Mouse (Mus musculus) liver, embryonic 11.5 days (tissue): ENCODE measurements around the gene Cyp3a13. TPM values are rescaled to one million over a fixed set of nuclear protein-coding genes. Genes with fewer than 3 reads are reported as not detected.
"Not testable (repeated sequence)": the region's sequence is repeated elsewhere in the genome, so short reads cannot be mapped to it uniquely, and the experiment has no call there.

Experiments
- ATAC-seq: fragments of 200-750 bp; cut with Nextera tagmentation; replicated peaks from 2 replicates; pipeline ENCODE4 v1.8.0; 2017; ENCODE audit warnings: moderate number of reproducible peaks, mild to moderate bottlenecking, moderate TSS enrichment, moderate library complexity; ENCODE audit not compliant: low FRiP score
- DNase-seq: peaks from one replicate; pipeline ENCODE4 v3.0.0-alpha.2; 2017; ENCODE audit warnings: low spot score
- H3K27ac ChIP-seq: fragments of 300-500 bp; sonication (generic); 2 replicates; pipeline ENCODE4 v1.5.1; 2014; ENCODE audit warnings: mild to moderate bottlenecking, low read depth, low read length, control low read depth
- H3K27me3 ChIP-seq: fragments of 300-500 bp; sonication (generic); replicated peaks from 2 replicates; pipeline ENCODE4 v1.6.1; 2014; ENCODE audit warnings: low read length, mixed read lengths; ENCODE audit not compliant: control insufficient read depth, insufficient read depth
- H3K36me3 ChIP-seq: fragments of 300-500 bp; sonication (generic); 2 replicates; pipeline ENCODE4 v1.6.1; 2014; ENCODE audit warnings: mild to moderate bottlenecking, low read length, moderate library complexity, mixed read lengths; ENCODE audit not compliant: control insufficient read depth, insufficient read depth
- H3K4me1 ChIP-seq: fragments of 300-500 bp; sonication (generic); replicated peaks from 2 replicates; pipeline ENCODE4 v1.6.1; 2014; ENCODE audit warnings: low read length, mixed read lengths; ENCODE audit not compliant: control insufficient read depth, insufficient read depth
- H3K4me2 ChIP-seq: fragments of 300-500 bp; sonication (generic); 2 replicates; pipeline ENCODE4 v1.6.1; 2014; ENCODE audit warnings: mild to moderate bottlenecking, control low read depth, moderate library complexity
- H3K4me3 ChIP-seq: fragments of 300-500 bp; sonication (generic); 2 replicates; pipeline ENCODE4 v1.5.1; 2014; ENCODE audit warnings: low read depth, low read length, control low read depth
- H3K9ac ChIP-seq: fragments of 300-500 bp; sonication (generic); 2 replicates; pipeline ENCODE4 v1.6.1; 2014; ENCODE audit warnings: low read depth, low read length, control low read depth
- H3K9me3 ChIP-seq: fragments of 300-500 bp; sonication (generic); 2 replicates; pipeline ENCODE4 v1.6.1; 2016; ENCODE audit warnings: low read length, inconsistent platforms, mixed read lengths; ENCODE audit not compliant: control insufficient read depth
- WGBS: fragments of 180-500 bp; shearing (Covaris S2); extraction: QIAGEN DNeasy Blood & Tissue Kit; methylation state at CpG from one replicate; pipeline ENCODE4 v1.1.7; 2014; 5-methylcytosine and 5-hydroxymethylcytosine counted together
- polyA plus RNA-seq: library from polyadenylated mRNA; unstranded; fragments of >200 nt; fragmentation: Nextera tagmentation; extraction: Ambion mirVana; gene quantifications from 2 replicates; pipeline ENCODE4 v1.2.1, GENCODE M21; 2014

Gene Cyp3a13
- polyA plus RNA-seq, 1 experiment from 2014 or later: 0.95 TPM

DNA sequence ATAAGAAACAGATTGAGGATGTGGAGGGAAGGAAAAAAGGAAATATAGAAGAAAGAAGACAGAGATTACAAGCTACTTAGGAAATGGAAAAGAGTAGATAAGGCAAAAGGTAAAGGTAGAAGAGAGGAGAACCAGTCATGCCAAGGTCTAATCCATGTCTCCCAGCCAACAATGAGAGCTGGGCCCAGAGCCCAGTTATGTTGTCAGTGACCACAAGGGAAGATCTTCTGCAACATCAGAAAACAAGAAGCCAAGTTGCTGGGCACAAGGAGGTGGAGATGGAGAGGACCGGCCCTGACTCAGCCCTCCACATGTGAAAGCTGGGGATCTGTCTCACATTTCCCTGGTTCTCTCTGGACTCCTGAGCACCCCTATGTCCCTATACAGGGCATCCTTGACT is 33.8 kb downstream of the Cyp3a13 start:
- no peak overlapping the region for H3K9ac ChIP-seq
- ATAC-seq: no peak
- no peak overlapping the region for H3K4me2 ChIP-seq
- DNase-seq: no peak
- H3K9me3 ChIP-seq: no peaks in the 10 kb centered on the region
- no peak overlapping the region for H3K4me3 ChIP-seq
- H3K27ac ChIP-seq: no peak overlapping the region
- H3K36me3 ChIP-seq: no peaks in the 10 kb centered on the region
- H3K4me1 ChIP-seq: no peaks in the 10 kb centered on the region
- H3K27me3 ChIP-seq: no peaks in the 10 kb centered on the region
- WGBS: 88% methylated on average over 1 of the region's 1 CpGs

DNA sequence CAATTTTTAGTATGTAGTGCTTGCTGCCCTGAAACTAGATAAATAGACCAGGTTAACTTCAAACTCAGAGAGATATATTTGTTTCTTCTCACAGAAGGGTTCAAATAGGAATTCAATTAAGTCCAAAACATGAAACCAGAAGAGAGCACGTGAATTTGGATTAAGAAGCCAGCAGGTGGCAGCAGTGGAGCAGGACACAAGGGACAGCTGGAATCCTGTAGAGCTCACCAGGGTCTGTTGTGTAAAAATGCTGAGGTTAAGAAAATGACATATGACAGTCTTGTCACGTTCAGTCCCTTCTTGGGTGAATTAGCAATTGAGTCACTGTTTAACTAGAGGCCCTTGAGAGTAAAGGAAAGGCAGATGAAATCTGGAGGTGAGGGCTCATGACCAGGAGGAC is 35.5 kb downstream of the Cyp3a13 start:
- ATAC-seq: no peak
- Histone ChIP-seq H3K4me1 (no peaks in the 10 kb centered on the region), H3K4me2 (no peak overlapping the region), H3K27ac (no peak overlapping the region), H3K4me3 (no peak overlapping the region), H3K9me3 (no peaks in the 10 kb centered on the region), H3K27me3 (no peaks in the 10 kb centered on the region), H3K36me3 (no peaks in the 10 kb centered on the region), H3K9ac (no peak overlapping the region)
- WGBS: 16% methylated on average over 2 of the region's 2 CpGs
- no peak for DNase-seq

DNA sequence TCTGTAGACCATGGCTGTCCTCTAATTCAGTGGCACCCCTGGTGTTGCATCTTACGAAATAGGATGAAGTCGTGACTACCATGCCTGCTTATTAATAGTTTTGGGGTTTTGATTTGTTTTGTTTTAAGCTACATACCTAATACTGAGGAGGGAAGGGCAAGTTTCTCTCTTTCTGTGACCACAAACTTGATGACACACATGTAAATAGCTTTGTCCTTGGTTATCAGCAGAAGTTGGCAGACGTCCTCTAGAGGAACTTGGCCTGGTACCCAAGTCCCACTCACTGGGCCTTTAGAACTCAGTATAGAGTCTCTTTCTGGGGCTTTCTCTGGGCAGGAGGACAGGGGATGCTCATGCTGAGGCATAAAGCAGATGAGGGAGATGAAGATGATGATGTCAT is 38.1 kb downstream of the Cyp3a13 start:
- Histone ChIP-seq H3K4me3 (no peak overlapping the region), H3K36me3 (no peaks in the 10 kb centered on the region), H3K4me1 (no peaks in the 10 kb centered on the region), H3K9me3 (no peaks in the 10 kb centered on the region), H3K27ac (no peak overlapping the region), H3K27me3 (no peaks in the 10 kb centered on the region), H3K9ac (no peak overlapping the region), H3K4me2 (no peak overlapping the region)
- DNase-seq: no peak
- no peak for ATAC-seq
- 57% methylated on average over 3 of the region's 3 CpGs for WGBS

DNA sequence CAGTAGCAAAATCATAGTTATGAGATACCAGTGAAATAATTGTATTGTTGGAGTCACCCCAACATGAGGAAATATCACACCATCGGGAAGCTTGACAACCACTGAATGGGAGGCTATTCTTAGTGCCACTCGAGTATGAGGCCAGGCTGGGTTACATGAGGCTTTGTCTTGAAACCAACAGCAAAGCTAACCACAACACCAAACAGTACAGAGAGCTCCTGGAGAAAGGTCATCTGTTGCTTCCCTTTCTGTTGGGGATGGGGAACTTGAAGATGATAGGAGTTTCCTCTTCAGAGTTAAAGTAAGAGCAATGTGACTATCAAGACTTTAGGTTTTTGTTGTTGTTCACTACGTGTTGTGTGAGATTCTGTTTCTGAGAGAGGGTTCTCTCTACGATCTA is 38.5 kb downstream of the Cyp3a13 start:
- Histone ChIP-seq H3K4me1 (no peaks in the 10 kb centered on the region), H3K4me3 (no peak overlapping the region), H3K27ac (no peak overlapping the region), H3K27me3 (no peaks in the 10 kb centered on the region), H3K9ac (no peak overlapping the region), H3K9me3 (no peaks in the 10 kb centered on the region), H3K36me3 (no peaks in the 10 kb centered on the region), H3K4me2 (no peak overlapping the region)
- no peak for DNase-seq
- no peak for ATAC-seq
- WGBS: 41% methylated on average over 4 of the region's 4 CpGs

DNA sequence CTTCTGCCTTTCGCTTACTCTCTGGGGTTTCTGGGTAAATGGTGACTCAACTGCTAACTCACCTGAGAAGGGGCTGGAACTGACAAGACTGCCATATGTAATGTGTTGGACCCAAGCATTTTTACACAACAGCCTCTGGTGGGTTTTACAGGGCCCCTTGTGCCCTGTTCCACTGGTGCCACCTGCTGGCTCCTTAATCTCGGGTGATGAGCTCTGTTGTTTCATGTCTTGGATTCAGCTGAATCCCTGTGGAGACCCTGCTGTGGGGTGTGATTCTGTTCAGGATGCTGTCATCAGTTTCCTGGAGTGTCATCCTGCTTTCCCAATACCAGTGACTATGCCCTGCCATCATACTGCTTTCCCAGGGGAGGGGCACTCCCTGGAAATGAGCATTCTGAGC is 43.6 kb downstream of the Cyp3a13 start:
- Histone ChIP-seq H3K36me3 (no peaks in the 10 kb centered on the region), H3K4me2 (no peak overlapping the region), H3K9me3 (no peaks in the 10 kb centered on the region), H3K4me1 (no peaks in the 10 kb centered on the region), H3K9ac (no peak overlapping the region), H3K27me3 (no peaks in the 10 kb centered on the region), H3K4me3 (no peak overlapping the region), H3K27ac (no peak overlapping the region)
- no peak for ATAC-seq
- WGBS: 39% methylated on average over 2 of the region's 2 CpGs
- no peak for DNase-seq

DNA sequence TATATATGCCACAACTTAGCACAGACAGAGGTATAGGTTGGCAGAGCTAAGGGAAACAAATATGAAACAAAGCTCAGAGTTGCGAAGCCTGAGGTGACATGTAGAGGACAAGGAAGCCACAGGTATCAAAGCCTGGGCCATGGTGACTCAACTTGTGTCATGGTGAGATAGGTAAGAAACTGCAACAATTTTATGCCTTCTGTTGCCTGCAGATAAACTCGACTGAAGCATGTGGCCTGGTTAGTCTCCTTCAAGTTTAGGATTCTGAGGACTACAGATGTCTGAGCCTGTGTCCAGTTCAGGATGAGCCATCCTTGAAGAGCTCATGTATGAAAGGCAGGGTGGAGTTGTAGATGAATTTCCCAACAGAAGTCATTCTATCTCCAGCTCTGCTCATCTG is 46.4 kb downstream of the Cyp3a13 start:
- no peaks in the 10 kb centered on the region for H3K27me3 ChIP-seq
- no peak for ATAC-seq
- H3K36me3 ChIP-seq: no peaks in the 10 kb centered on the region
- no peak overlapping the region for H3K9ac ChIP-seq
- H3K9me3 ChIP-seq: no peaks in the 10 kb centered on the region
- 61% methylated on average over 2 of the region's 2 CpGs for WGBS
- no peaks in the 10 kb centered on the region for H3K4me1 ChIP-seq
- DNase-seq: peak; percentile 14
- no peak overlapping the region for H3K27ac ChIP-seq
- no peak overlapping the region for H3K4me3 ChIP-seq
- H3K4me2 ChIP-seq: no peak overlapping the region

DNA sequence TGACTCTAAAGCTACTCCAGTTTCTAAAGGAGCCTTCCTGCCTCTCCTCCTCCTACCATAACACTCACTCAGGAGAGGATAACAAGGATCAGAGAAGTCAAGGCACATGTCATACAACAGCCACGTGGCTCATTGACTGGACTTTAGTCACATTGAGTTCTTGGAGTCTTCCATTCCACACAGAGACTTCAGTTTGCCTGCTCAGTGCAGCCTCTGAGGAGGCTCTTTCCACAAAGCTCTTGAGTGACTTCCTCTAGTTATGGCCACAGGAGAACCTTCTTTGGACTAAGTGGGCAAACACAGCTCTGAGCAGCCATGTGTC is 49.1 kb downstream of the Cyp3a13 start:
- not testable (repeated sequence) for H3K27me3 ChIP-seq, H3K4me3 ChIP-seq, H3K4me2 ChIP-seq, H3K9ac ChIP-seq, H3K36me3 ChIP-seq, H3K27ac ChIP-seq, ATAC-seq, DNase-seq, H3K9me3 ChIP-seq, H3K4me1 ChIP-seq
- WGBS: 25% methylated on average over 1 of the region's 1 CpGs

DNA sequence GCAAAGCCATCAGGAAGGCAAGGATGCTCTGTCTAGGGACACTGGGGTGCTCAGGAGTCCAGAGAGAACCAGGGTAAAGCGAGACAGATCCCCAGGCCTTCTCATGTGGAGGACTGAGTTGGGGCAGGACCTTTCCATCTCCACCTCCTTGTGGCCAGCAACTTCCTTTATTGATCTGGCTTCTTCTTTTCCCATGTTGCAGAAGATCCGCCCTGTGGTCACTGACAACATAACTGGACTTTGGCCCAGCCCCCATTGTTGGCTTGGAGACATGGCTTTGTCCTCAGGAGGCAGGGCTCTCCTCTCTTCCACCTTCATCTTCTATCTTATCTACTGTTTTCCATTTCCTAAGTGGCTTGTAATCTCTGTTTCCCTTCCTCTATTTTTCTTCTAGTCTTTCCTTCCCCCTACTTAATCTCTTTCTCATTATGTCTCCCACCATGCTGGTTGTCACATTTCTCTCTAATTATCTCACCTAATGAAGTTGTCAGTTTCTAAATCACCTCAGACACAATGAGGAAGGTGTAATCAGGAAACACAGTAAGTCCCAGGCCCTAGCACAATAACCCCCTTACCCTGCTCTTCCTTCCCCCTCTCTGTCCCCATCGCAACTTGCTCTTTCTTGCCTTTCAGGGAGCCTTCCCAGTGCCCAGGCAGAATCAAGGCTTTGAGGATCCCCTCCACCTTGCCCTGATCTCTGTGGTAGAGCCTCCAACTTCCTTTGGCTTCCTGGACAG is 49.6 kb downstream of the Cyp3a13 start, which contains the start of gene Pilrb2:
Pilrb2 (minus strand) TSS at position 172 of the 737 bp plus-strand sequence.
- not testable (repeated sequence) for H3K27me3 ChIP-seq, H3K27ac ChIP-seq, H3K4me2 ChIP-seq, H3K4me1 ChIP-seq, H3K36me3 ChIP-seq, H3K9me3 ChIP-seq, H3K9ac ChIP-seq, H3K4me3 ChIP-seq, ATAC-seq
- DNase-seq: peak; percentile 30
- WGBS: 32% methylated on average over 2 of the region's 3 CpGs

DNA sequence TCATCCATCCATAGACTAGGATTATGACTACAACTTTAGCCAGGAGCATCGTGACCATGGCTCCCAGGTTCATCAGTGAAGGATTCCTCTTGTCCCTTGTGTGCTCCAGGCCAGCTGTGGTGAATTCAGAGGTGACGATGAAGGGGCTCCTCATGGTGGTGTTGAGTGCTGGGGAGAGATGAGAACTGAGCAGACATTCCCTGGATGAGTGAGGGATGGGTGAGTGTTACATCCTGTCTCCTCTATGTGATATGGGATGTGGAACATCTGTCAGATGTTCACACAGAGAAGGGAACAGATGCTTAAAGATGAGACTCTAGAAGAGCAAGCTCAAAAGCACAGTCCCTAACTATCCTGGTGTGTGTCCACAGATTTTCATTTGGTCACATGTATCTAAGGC is 52.8 kb downstream of the Cyp3a13 start:
- not testable (repeated sequence) for H3K4me1 ChIP-seq, H3K4me2 ChIP-seq, ATAC-seq, DNase-seq, H3K27me3 ChIP-seq, H3K36me3 ChIP-seq, H3K4me3 ChIP-seq, H3K9ac ChIP-seq, H3K9me3 ChIP-seq, H3K27ac ChIP-seq
- 80% methylated on average over 2 of the region's 2 CpGs for WGBS
